In the genomic region with DNA sequence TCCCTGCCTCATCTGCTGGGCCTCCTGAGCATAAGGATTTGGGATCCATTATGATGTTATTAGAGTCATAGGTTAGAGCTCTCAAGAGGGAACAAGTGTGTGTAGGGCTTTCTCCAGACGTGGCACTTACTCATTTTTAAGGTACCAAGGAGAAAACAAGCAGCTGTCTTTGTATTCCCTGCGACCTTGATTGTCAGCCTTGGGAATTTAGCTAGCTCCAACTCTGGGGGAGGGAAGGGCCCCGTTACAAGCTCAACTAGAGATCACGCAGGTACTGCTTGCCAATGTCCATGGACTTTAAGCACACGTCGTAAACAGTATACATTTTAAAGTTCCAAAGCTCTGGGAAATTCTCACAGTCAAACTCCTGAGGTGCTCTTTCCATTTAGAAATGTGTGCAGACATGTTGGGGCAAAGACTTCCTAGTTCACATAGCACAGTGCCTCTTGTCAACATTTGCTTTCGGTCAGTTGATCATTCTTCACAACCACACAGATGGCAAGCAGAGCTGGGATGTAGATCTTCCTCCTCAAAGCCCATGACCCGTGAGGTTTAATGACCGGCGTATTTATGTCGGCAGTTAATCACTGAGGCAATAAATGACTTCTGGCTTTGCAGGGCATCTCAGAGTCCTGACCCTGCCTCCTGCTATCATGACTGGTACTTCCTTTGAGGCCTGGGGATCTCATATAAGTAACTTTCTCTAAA, we compare ENCODE assay signal across 14 mouse cellular contexts. TPM values are rescaled to one million over a fixed set of nuclear protein-coding genes. Genes with fewer than 3 reads are reported as not detected.
DNase-seq lines count a peak whose midpoint lies in the region; ATAC-seq and TF ChIP-seq lines count a peak whose summit lies in the region.
"Had no signal": no experiment of that assay in that cellular context is flagged by ENCODE, and none has a peak within 500 bp of the region (broad histone marks: within the 10 kb centered on the region; RNA-seq: fewer than 3 reads in every experiment).

No protein-coding gene starts in this region.

- no peak for ATAC-seq in megakaryocyte-erythroid progenitor cell, adult 5-6 weeks (replicated peaks; ENCODE audit: low FRiP score, low TSS enrichment, poor library complexity, severe bottlenecking)

- no peak for TF ChIP-seq CTCF in gastrocnemius, adult 2 months (IDR thresholded peaks at IDR 0.05)
- TF ChIP-seq CTCF in testis, adult 2 months (IDR thresholded peaks at IDR 0.05; ENCODE audit: control insufficient read depth, insufficient read depth, insufficient replicate concordance, low read depth, low read length) = no peak

- peak overlapping the region; percentile 46; the same call in 1 of the 2 replicates for H3K27ac ChIP-seq in gastrocnemius, adult 2 months
- peak overlapping the region; percentile 66 for H3K27ac ChIP-seq in testis, adult 2 months (ENCODE audit: control insufficient read depth, insufficient read depth, low read depth, low read length)
- peak overlapping the region; percentile 43 for H3K27ac ChIP-seq in limb, embryonic 10.5 days
- H3K27ac ChIP-seq: hindbrain, embryonic 15.5 days had no signal

- 27% methylated on average over 11 of the region's 11 CpGs for WGBS in limb, embryonic 10.5 days

- no peaks in the 10 kb centered on the region for H3K36me3 ChIP-seq in testis, adult 2 months (ENCODE audit: control insufficient read depth, insufficient read depth, low read length)
- H3K36me3 ChIP-seq in limb, embryonic 10.5 days = peaks cover 44% of the 10 kb centered on the region

- DNase-seq in gastrocnemius, adult 2 months = no peak
- no peak for DNase-seq in gastrocnemius, postnatal 25 days
- DNase-seq in testis, postnatal 14 days (ENCODE audit: low spot score) = no peak
- DNase-seq in limb, embryonic 10.5 days (ENCODE audit: low spot score) = peak; percentile 58
- DNase-seq in yolk sac, embryonic 10.5 days (ENCODE audit: low spot score) = peak; percentile 53
- DNase-seq in retina, embryonic 14.5 days (ENCODE audit: low spot score) = no peak
- DNase-seq: B cell, adult 2 months; cerebellum, postnatal 25 days; lung, postnatal 4 days; thymus, postnatal 14 days had no signal

- no peak overlapping the region for H3K4me3 ChIP-seq in gastrocnemius, adult 2 months
- H3K4me3 ChIP-seq in testis, adult 2 months (ENCODE audit: control insufficient read depth, low read depth, low read length) = no peak overlapping the region
- no peak overlapping the region for H3K4me3 ChIP-seq in limb, embryonic 10.5 days
- H3K4me3 ChIP-seq: heart, embryonic 12.5 days; hindbrain, embryonic 15.5 days had no signal

- no peaks in the 10 kb centered on the region; the same call in 1 of the 2 replicates for H3K4me1 ChIP-seq in testis, adult 2 months (ENCODE audit: control insufficient read depth, insufficient read depth, low read length)
- peaks cover 33% of the 10 kb centered on the region for H3K4me1 ChIP-seq in limb, embryonic 10.5 days
- H3K4me1 ChIP-seq: heart, embryonic 12.5 days; hindbrain, embryonic 15.5 days had no signal

- intact Hi-C loops in gastrocnemius, adult 2 months (cut with DNase I) = no loop called here

- no peaks in the 10 kb centered on the region; the same call in 1 of the 2 replicates for H3K9me3 ChIP-seq in limb, embryonic 10.5 days (replicated peaks)
- H3K9me3 ChIP-seq: hindbrain, embryonic 15.5 days had no signal

- no peaks in the 10 kb centered on the region for H3K27me3 ChIP-seq in testis, adult 2 months (ENCODE audit: control insufficient read depth, insufficient read depth, low read length)
- no peaks in the 10 kb centered on the region for H3K27me3 ChIP-seq in limb, embryonic 10.5 days (ENCODE audit: low read depth, poor library complexity, severe bottlenecking)
- H3K27me3 ChIP-seq: heart, embryonic 12.5 days; hindbrain, embryonic 15.5 days had no signal

- TF ChIP-seq POLR2A in testis, adult 2 months (IDR thresholded peaks at IDR 0.05; ENCODE audit: control insufficient read depth, low read depth, low read length) = no peak

RNA-seq across cellular contexts. Expression of gene Zc2hc1c, which starts 9.9 kb away (rescaled TPM):
- total RNA-seq in gastrocnemius, adult 2 months (2021) = 1 to 10 TPM in 1 of 2 experiments, under 1 TPM in 1; 0.95 to 1.7 TPM
- total RNA-seq in gastrocnemius, postnatal 25 days (2021) = 1 to 10 TPM; 1.1 to 1.2 TPM
- 11.6 and 13.7 TPM in 2 replicates for polyA plus RNA-seq in testis, adult 2 months (2012; rRNA removed)
- 0.68 and 0.91 TPM in 2 replicates for polyA plus RNA-seq in limb, embryonic 10.5 days (2016; fragmentation: Nextera tagmentation; extraction: Ambion mirVana)
- total RNA-seq in megakaryocyte-erythroid progenitor cell, adult 5-6 weeks (2014; fragmentation: Nextera tagmentation) = 0.47 TPM in 1 of 2 replicates, not detected in the other
- not detected in 2 replicates for total RNA-seq in megakaryocyte-erythroid progenitor cell, adult 5-6 weeks (2017)

RNA-seq across cellular contexts. Expression of gene Acyp1, which starts 10.0 kb away (rescaled TPM):
- total RNA-seq in gastrocnemius, adult 2 months (2021) = 10 to 100 TPM; 37.9 to 52.7 TPM
- total RNA-seq in gastrocnemius, postnatal 25 days (2021) = 10 to 100 TPM; 41.4 to 47.9 TPM
- 187 and 199 TPM in 2 replicates for polyA plus RNA-seq in testis, adult 2 months (2012; rRNA removed)
- polyA plus RNA-seq in limb, embryonic 10.5 days (2016; fragmentation: Nextera tagmentation; extraction: Ambion mirVana) = 47.2 and 54.2 TPM in 2 replicates
- 92.9 and 101 TPM in 2 replicates for total RNA-seq in megakaryocyte-erythroid progenitor cell, adult 5-6 weeks (2014; fragmentation: Nextera tagmentation)
- total RNA-seq in megakaryocyte-erythroid progenitor cell, adult 5-6 weeks (2017) = 33.1 and 110 TPM in 2 replicates

RNA-seq across cellular contexts. Expression of gene Mlh3, which starts 27.9 kb away (rescaled TPM):
- 10 to 100 TPM in 1 of 2 experiments, 1 to 10 TPM in 1; 8.9 to 10.6 TPM for total RNA-seq in gastrocnemius, adult 2 months (2021)
- total RNA-seq in gastrocnemius, postnatal 25 days (2021) = 1 to 10 TPM; 6.3 to 7.3 TPM
- polyA plus RNA-seq in testis, adult 2 months (2012; rRNA removed) = 11.1 and 13.1 TPM in 2 replicates
- polyA plus RNA-seq in limb, embryonic 10.5 days (2016; fragmentation: Nextera tagmentation; extraction: Ambion mirVana) = 7.0 and 8.2 TPM in 2 replicates
- total RNA-seq in megakaryocyte-erythroid progenitor cell, adult 5-6 weeks (2014; fragmentation: Nextera tagmentation) = 11.1 and 13.9 TPM in 2 replicates
- total RNA-seq in megakaryocyte-erythroid progenitor cell, adult 5-6 weeks (2017) = 6.8 and 12.3 TPM in 2 replicates

RNA-seq across cellular contexts. Expression of gene Nek9, which starts 40.9 kb away (rescaled TPM):
- 100 to 1,000 TPM in 1 of 2 experiments, 10 to 100 TPM in 1; 99.2 to 131 TPM for total RNA-seq in gastrocnemius, adult 2 months (2021)
- total RNA-seq in gastrocnemius, postnatal 25 days (2021) = 10 to 100 TPM; 76.8 to 83.5 TPM
- 18.2 and 20.3 TPM in 2 replicates for polyA plus RNA-seq in testis, adult 2 months (2012; rRNA removed)
- polyA plus RNA-seq in limb, embryonic 10.5 days (2016; fragmentation: Nextera tagmentation; extraction: Ambion mirVana) = 26.0 and 29.9 TPM in 2 replicates
- 23.8 and 29.5 TPM in 2 replicates for total RNA-seq in megakaryocyte-erythroid progenitor cell, adult 5-6 weeks (2014; fragmentation: Nextera tagmentation)
- 21.9 and 23.5 TPM in 2 replicates for total RNA-seq in megakaryocyte-erythroid progenitor cell, adult 5-6 weeks (2017)

Comparison
In these comparisons a context has a peak if more than half of its experiments do, and no peak if none do; other contexts are left out.
1. DNase-seq: peak in limb, embryonic 10.5 days (single experiment) and yolk sac, embryonic 10.5 days (single experiment); none in gastrocnemius, adult 2 months (single experiment), gastrocnemius, postnatal 25 days (single experiment), testis, postnatal 14 days (single experiment) and retina, embryonic 14.5 days (single experiment).
2. Peak in every context shown above with its lines, with median percentiles within 50 percentile points of each other: H3K27ac ChIP-seq.